Mouse (Mus musculus): Measurements from ENCODE around the gene Timm8b. TPM values are rescaled to one million over a fixed set of nuclear protein-coding genes. Genes with fewer than 3 reads are reported as not detected.

The Timm8b gene
- polyA plus RNA-seq, 1 experiment from 2014 or later: 451 TPM

GRCm38 (mm10) chr9:50567881-50568280, 35.8 kb upstream of the Timm8b start:
- Histone ChIP-seq H3K4me1 (replicated peaks; ENCODE audit: control insufficient read depth, insufficient read depth, low read length) (no peaks in the 10 kb centered on the region), H3K9ac (no peak overlapping the region), H3K9me3 (ENCODE audit: control insufficient read depth, low read length) (no peaks in the 10 kb centered on the region), H3K27me3 (ENCODE audit: control insufficient read depth, insufficient read depth, low read length) (no peaks in the 10 kb centered on the region), H3K4me3 (replicated peaks; ENCODE audit: low read length) (no peak overlapping the region), H3K27ac (no peak overlapping the region), H3K4me2 (replicated peaks) (no peak overlapping the region), H3K36me3 (replicated peaks; ENCODE audit: control insufficient read depth, insufficient read depth) (no peaks in the 10 kb centered on the region)
- DNase-seq (ENCODE audit: low spot score): no peak
- ATAC-seq (ENCODE audit: low FRiP score): no peak
- WGBS: 95% methylated on average over 2 of the region's 2 CpGs

- Histone ChIP-seq H3K9ac (no peak overlapping the region), H3K4me3 (replicated peaks; ENCODE audit: low read length) (no peak overlapping the region), H3K36me3 (replicated peaks; ENCODE audit: control insufficient read depth, insufficient read depth) (no peaks in the 10 kb centered on the region), H3K27ac (no peak overlapping the region), H3K9me3 (ENCODE audit: control insufficient read depth, low read length) (no peaks in the 10 kb centered on the region), H3K4me2 (replicated peaks) (no peak overlapping the region), H3K4me1 (replicated peaks; ENCODE audit: control insufficient read depth, insufficient read depth, low read length) (no peaks in the 10 kb centered on the region), H3K27me3 (ENCODE audit: control insufficient read depth, insufficient read depth, low read length) (no peaks in the 10 kb centered on the region)
- WGBS: 77% methylated on average over 10 of the region's 10 CpGs
- ATAC-seq (ENCODE audit: low FRiP score) (no peak), DNase-seq (ENCODE audit: low spot score) (no peak)
These were observed 33.8 kb upstream of the Timm8b start for GRCm38 (mm10) chr9:50569599-50570525.

DNA sequence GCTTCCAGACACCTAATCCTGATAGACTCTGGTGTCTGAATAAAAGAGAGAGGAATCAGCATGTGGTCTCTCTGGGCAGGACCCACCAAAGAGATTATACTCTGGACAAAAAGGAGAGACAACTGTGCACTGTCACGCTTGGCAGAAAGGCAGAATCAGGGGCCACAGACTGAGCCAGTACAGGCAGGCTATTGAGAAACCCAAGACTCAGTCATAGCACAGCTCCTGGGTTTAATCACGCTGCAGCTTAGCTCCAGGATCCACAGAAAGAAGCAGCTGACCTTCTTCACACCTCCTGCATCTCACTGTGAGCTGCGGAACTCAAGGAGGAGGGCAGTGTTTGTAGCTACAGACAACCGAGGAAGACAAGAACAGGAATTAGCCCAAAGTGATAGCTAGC, 23.3 kb upstream of the Timm8b start:
- DNase-seq (ENCODE audit: low spot score) (no peak), ATAC-seq (ENCODE audit: low FRiP score) (no peak)
- H3K27ac ChIP-seq: no peak overlapping the region
- H3K9ac ChIP-seq: no peak overlapping the region
- no peaks in the 10 kb centered on the region for H3K9me3 ChIP-seq (ENCODE audit: control insufficient read depth, low read length)
- H3K4me2 ChIP-seq (replicated peaks): no peak overlapping the region
- WGBS: 44% methylated on average over 4 of the region's 4 CpGs
- H3K27me3 ChIP-seq (ENCODE audit: control insufficient read depth, insufficient read depth, low read length): no peaks in the 10 kb centered on the region
- H3K4me1 ChIP-seq (replicated peaks; ENCODE audit: control insufficient read depth, insufficient read depth, low read length): no peaks in the 10 kb centered on the region
- no peak overlapping the region for H3K4me3 ChIP-seq (replicated peaks; ENCODE audit: low read length)
- no peaks in the 10 kb centered on the region for H3K36me3 ChIP-seq (replicated peaks; ENCODE audit: control insufficient read depth, insufficient read depth)

DNA sequence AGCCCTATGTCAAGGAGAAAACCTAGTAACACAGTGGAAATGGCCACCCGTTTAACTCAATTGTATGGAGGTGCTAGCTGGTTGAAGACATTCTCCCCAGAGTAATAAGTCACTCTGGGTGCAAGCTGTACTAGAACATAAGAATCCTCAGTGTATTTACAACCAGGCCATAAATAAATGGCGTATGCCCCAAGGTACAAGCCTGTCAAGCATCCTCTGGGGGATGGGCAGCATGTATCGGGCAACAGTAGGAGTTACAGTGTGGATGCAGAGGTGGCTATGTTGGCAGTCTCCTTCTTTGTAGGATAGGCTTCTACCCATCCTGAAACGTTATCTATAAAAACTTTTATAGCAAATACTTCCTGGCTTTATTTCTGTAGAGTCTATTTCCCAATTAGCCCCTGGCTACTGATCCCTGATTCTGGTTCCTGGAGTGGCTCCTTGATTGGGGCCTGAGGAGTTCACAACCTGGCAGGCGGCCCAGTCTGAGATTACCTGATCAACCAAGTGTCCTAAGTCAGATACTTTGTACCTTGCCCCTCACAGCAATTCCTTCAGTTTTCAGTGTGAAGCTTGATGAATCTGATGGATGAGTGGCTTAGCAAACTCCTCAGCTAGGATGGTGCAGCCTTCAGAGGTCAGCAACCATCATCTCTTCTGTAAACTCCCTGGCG, 18.4 kb upstream of the Timm8b start:
- DNase-seq (ENCODE audit: low spot score) (no peak), ATAC-seq (ENCODE audit: low FRiP score) (no peak)
- H3K9me3 ChIP-seq (ENCODE audit: control insufficient read depth, low read length): no peaks in the 10 kb centered on the region
- no peak overlapping the region for H3K4me2 ChIP-seq (replicated peaks)
- no peaks in the 10 kb centered on the region for H3K27me3 ChIP-seq (ENCODE audit: control insufficient read depth, insufficient read depth, low read length)
- H3K36me3 ChIP-seq (replicated peaks; ENCODE audit: control insufficient read depth, insufficient read depth): no peaks in the 10 kb centered on the region
- 86% methylated on average over 6 of the region's 6 CpGs for WGBS
- H3K27ac ChIP-seq: no peak overlapping the region
- no peak overlapping the region for H3K9ac ChIP-seq
- H3K4me3 ChIP-seq (replicated peaks; ENCODE audit: low read length): no peak overlapping the region
- no peaks in the 10 kb centered on the region for H3K4me1 ChIP-seq (replicated peaks; ENCODE audit: control insufficient read depth, insufficient read depth, low read length)

DNA sequence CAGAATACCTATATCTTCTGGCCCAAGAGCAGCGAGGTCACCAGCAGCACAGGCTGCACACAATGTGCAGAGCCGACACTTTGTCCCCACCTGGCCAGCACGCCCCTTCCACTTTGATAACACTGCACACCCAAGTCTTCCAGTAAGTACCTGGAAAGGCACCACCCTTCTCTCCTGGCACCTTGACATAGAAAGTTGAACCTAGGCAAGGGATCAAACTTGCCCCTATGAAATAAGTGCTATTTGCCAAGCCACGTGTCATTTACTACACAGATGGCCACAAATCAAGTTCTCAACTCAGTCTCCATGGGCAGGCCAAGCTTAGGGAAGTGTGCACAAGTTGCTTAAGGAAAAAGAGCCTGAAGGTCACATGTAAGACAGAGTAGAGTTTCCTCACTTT, 16.8 kb upstream of the Timm8b start:
- Histone ChIP-seq H3K27me3 (ENCODE audit: control insufficient read depth, insufficient read depth, low read length) (no peaks in the 10 kb centered on the region), H3K9me3 (ENCODE audit: control insufficient read depth, low read length) (no peaks in the 10 kb centered on the region), H3K9ac (no peak overlapping the region), H3K4me3 (replicated peaks; ENCODE audit: low read length) (no peak overlapping the region), H3K36me3 (replicated peaks; ENCODE audit: control insufficient read depth, insufficient read depth) (no peaks in the 10 kb centered on the region), H3K27ac (no peak overlapping the region), H3K4me2 (replicated peaks) (no peak overlapping the region), H3K4me1 (replicated peaks; ENCODE audit: control insufficient read depth, insufficient read depth, low read length) (no peaks in the 10 kb centered on the region)
- ATAC-seq (ENCODE audit: low FRiP score): no peak
- DNase-seq (ENCODE audit: low spot score): no peak
- WGBS: 79% methylated on average over 4 of the region's 4 CpGs

GRCm38 (mm10) chr9:50590856-50591518, 12.7 kb upstream of the Timm8b start:
- H3K4me2 ChIP-seq (replicated peaks): no peak overlapping the region
- 77% methylated on average over 10 of the region's 10 CpGs for WGBS
- no peak overlapping the region for H3K4me3 ChIP-seq (replicated peaks; ENCODE audit: low read length)
- DNase-seq (ENCODE audit: low spot score) (no peak), ATAC-seq (ENCODE audit: low FRiP score) (no peak)
- H3K27ac ChIP-seq: no peak overlapping the region
- no peak overlapping the region for H3K9ac ChIP-seq
- no peaks in the 10 kb centered on the region for H3K9me3 ChIP-seq (ENCODE audit: control insufficient read depth, low read length)
- peaks cover 14% of the 10 kb centered on the region for H3K36me3 ChIP-seq (replicated peaks; ENCODE audit: control insufficient read depth, insufficient read depth)
- no peaks in the 10 kb centered on the region for H3K4me1 ChIP-seq (replicated peaks; ENCODE audit: control insufficient read depth, insufficient read depth, low read length)
- no peaks in the 10 kb centered on the region for H3K27me3 ChIP-seq (ENCODE audit: control insufficient read depth, insufficient read depth, low read length)

- peaks cover 34% of the 10 kb centered on the region for H3K36me3 ChIP-seq (replicated peaks; ENCODE audit: control insufficient read depth, insufficient read depth)
- H3K9ac ChIP-seq: no peak overlapping the region
- no peak for ATAC-seq (ENCODE audit: low FRiP score)
- 92% methylated on average over 9 of the region's 9 CpGs for WGBS
- no peak overlapping the region for H3K4me3 ChIP-seq (replicated peaks; ENCODE audit: low read length)
- no peak overlapping the region for H3K27ac ChIP-seq
- no peak overlapping the region for H3K4me2 ChIP-seq (replicated peaks)
- no peaks in the 10 kb centered on the region for H3K4me1 ChIP-seq (replicated peaks; ENCODE audit: control insufficient read depth, insufficient read depth, low read length)
- no peaks in the 10 kb centered on the region for H3K27me3 ChIP-seq (ENCODE audit: control insufficient read depth, insufficient read depth, low read length)
- no peaks in the 10 kb centered on the region for H3K9me3 ChIP-seq (ENCODE audit: control insufficient read depth, low read length)
- no peak for DNase-seq (ENCODE audit: low spot score)
These were observed 10.8 kb upstream of the Timm8b start for GRCm38 (mm10) chr9:50592955-50593354.

GRCm38 (mm10) chr9:50593544-50593943, 10.2 kb upstream of the Timm8b start:
- Histone ChIP-seq H3K9ac (no peak overlapping the region), H3K4me2 (replicated peaks) (no peak overlapping the region), H3K36me3 (replicated peaks; ENCODE audit: control insufficient read depth, insufficient read depth) (peaks cover 39% of the 10 kb centered on the region), H3K27me3 (ENCODE audit: control insufficient read depth, insufficient read depth, low read length) (no peaks in the 10 kb centered on the region), H3K9me3 (ENCODE audit: control insufficient read depth, low read length) (no peaks in the 10 kb centered on the region), H3K4me3 (replicated peaks; ENCODE audit: low read length) (no peak overlapping the region), H3K27ac (no peak overlapping the region), H3K4me1 (replicated peaks; ENCODE audit: control insufficient read depth, insufficient read depth, low read length) (no peaks in the 10 kb centered on the region)
- WGBS: 75% methylated on average over 3 of the region's 3 CpGs
- ATAC-seq (ENCODE audit: low FRiP score): no peak
- no peak for DNase-seq (ENCODE audit: low spot score)

DNA sequence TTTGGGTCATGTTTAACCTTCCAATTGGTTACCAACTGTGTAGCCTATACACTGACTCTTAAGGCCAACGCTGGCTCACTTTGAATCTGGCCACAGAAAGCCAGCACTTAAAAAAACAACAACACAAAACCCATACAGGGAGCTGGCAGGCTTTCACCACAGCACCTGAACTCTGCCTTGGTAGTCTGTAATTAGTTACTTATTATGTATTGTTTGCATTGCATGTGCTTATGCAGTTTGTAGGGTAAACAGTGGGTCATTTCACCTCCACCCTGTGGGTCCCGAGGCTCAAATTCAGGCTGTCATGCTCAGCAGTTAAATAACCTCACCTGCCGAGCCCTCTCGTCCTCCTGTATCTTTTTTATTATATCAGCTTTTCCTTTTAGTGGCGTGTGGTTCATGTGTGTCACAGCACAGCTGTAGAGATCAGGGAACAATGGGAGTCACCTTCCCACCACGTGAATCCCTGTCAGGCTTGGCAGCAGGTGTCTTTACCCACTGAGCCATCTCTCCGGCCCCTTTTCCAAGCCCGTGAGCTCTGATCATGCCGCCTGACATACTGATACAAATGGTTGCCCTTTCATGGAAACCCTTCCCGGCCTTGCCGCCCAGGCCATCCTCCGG, 8.8 kb upstream of the Timm8b start:
- H3K4me1 ChIP-seq (replicated peaks; ENCODE audit: control insufficient read depth, insufficient read depth, low read length): no peaks in the 10 kb centered on the region
- H3K9ac ChIP-seq: no peak overlapping the region
- no peak overlapping the region for H3K4me2 ChIP-seq (replicated peaks)
- ATAC-seq (ENCODE audit: low FRiP score): no peak
- 79% methylated on average over 12 of the region's 12 CpGs for WGBS
- no peak overlapping the region for H3K27ac ChIP-seq
- DNase-seq (ENCODE audit: low spot score): no peak
- no peaks in the 10 kb centered on the region for H3K9me3 ChIP-seq (ENCODE audit: control insufficient read depth, low read length)
- H3K4me3 ChIP-seq (replicated peaks; ENCODE audit: low read length): no peak overlapping the region
- H3K27me3 ChIP-seq (ENCODE audit: control insufficient read depth, insufficient read depth, low read length): no peaks in the 10 kb centered on the region
- H3K36me3 ChIP-seq (replicated peaks; ENCODE audit: control insufficient read depth, insufficient read depth): peaks cover 53% of the 10 kb centered on the region

All from hindbrain, embryonic 14.5 days (tissue).